Mouse (Mus musculus): ENCODE results near the gene Ttc7b.

Ttc7b gene

DNA sequence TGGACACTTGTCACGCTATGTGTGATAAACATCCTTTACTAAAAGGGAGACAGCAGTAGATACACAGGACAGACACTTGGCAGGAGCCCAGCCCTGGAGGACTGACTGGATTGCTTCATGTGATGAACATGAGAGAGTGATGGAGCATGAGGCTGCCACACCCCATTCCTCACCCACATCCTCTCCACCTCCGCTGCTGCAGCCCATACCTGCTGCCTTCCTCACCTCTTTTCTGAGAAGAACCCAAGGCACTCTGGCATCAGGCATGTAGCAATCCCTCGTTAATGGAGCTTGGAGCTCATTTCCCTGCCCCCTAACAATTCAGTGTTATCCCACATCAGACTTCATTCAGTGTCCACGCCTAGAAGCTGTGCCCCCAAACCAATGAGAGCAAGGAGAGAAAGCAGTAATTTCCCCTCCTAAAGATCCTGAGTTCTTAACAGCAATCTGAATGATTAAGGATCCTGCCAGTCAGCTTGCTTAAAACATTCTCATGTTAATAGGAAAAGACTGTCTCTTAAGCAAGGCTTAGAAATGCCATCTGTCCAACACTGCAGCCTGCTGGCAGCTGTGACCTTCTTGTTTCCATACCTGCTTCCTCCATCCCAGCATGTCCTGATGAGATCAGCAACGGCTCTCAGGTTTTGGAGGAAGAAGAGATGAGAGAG is 183.1 kb downstream of the Ttc7b start:
- no peak for DNase-seq (ENCODE audit: low read depth, low spot score)

DNA sequence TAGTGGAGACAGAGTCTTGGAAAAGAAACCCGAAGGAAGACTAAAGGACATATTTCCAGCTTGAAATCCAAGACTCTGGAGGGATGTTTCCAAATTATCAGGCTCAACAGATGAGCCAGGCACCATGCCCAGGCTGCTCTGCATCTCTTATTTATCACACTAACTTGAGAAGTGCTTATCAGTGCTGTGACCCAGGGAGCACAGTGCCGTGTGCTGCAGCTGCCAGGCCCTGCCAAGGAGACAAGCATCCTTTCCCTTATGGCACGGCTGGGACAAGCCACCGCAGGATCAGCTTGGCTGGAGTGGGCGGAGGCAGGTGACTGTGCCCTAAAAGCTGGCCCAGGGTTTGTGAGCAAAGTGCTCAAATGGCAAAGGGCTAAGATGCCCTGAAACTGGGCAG is 184.4 kb downstream of the Ttc7b start:
- no peak for DNase-seq (ENCODE audit: low read depth, low spot score)

GRCm38 (mm10) chr12:100331806-100332205 is 188.8 kb downstream of the Ttc7b start:
- no peak for DNase-seq (ENCODE audit: low read depth, low spot score)

DNA sequence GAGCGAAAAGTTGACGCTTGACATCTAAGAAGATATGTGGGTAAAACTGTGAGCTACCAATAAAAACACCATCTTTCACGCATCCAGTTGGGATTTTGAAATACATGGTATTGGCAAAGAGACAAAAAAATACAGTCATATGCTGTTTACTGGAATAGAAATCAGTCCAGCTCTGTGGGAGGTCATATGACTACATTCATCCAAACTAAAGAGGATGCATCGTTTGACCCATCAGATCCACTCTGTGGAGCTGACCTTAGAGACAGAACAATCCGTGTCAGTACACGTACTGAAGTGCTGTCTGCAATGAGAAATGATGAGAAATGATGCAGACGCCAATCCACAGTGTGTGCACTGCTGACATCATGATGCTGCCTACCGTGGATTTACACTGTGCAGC is 190.4 kb downstream of the Ttc7b start:
- no peak for DNase-seq (ENCODE audit: low read depth, low spot score)

DNA sequence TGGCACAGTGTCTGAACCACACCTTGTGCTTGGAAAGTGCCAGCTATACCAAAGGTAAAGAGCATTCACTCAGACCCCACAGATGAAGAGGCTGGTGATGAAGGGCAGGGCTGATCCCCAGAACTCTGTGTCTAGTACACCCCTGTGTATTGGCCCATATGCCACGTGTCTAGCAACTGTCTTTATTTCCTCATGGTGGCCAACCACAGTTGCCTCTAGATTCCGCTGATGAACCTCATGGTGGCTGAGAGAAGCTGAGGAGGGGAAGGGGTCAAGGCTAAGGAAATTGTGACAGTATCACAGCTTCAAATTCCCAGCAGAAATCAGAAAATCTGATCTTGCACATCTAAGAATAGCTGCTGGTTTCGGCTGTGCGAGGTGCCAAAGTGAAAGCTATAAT is 191.6 kb downstream of the Ttc7b start:
- DNase-seq (ENCODE audit: low read depth, low spot score): no peak

DNA sequence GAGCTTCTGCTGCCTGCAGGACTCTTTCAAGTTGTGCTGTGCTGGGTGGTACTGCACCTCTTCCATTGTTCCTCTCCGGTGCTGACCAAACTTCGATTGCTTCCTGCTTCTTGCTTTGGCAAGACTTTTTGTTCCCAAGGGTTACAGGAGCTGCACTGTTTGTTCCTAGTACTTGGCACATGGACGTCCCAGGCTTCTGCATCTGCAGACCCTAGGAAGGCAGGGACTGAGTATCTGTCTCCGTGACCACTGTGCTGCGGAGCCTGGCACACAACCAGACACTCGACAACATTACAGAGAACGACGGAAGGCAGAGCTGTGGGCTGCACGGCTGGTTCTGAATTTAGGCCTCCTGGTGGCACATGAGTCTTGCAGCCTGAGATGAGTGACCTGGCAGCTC is 192.1 kb downstream of the Ttc7b start:
- DNase-seq (ENCODE audit: low read depth, low spot score): no peak

GRCm38 (mm10) chr12:100326732-100327131 is 193.9 kb downstream of the Ttc7b start:
- DNase-seq (ENCODE audit: low read depth, low spot score): no peak

- no peak for DNase-seq (ENCODE audit: low read depth, low spot score)
These were observed 195.0 kb downstream of the Ttc7b start for GRCm38 (mm10) chr12:100325618-100326017.

- no peak for DNase-seq (ENCODE audit: low read depth, low spot score)
These were observed 195.4 kb downstream of the Ttc7b start for GRCm38 (mm10) chr12:100325212-100325611.

- DNase-seq (ENCODE audit: low read depth, low spot score): no peak
These were observed 197.0 kb downstream of the Ttc7b start for GRCm38 (mm10) chr12:100323641-100324040.

GRCm38 (mm10) chr12:100322225-100322624 is 198.4 kb downstream of the Ttc7b start:
- DNase-seq (ENCODE audit: low read depth, low spot score): no peak

DNA sequence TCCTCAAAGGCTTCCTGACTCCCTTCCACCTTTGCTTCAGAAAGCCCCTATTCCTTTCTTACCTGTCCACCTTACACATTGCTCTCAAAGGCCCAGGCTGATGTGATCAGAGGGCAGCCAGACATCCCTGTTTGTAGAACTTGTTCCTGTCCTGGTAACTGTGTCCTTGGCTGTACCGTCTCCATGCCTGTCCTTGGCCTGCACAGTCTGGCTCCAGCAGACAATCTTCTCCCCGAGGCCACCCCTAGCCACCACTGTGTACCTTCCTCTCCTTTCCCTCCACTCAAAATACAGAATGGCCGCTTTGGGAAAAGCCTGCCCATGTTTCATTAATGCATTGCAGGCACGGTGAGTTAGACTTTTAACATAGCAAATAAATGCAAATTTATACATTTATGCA is 199.1 kb downstream of the Ttc7b start:
- DNase-seq (ENCODE audit: low read depth, low spot score): no peak

- no peak for DNase-seq (ENCODE audit: low read depth, low spot score)
These were observed 200.9 kb downstream of the Ttc7b start for GRCm38 (mm10) chr12:100319746-100320145.

GRCm38 (mm10) chr12:100317936-100318335 is 202.7 kb downstream of the Ttc7b start:
- DNase-seq (ENCODE audit: low read depth, low spot score): no peak

- no peak for DNase-seq (ENCODE audit: low read depth, low spot score)
These were observed 204.5 kb downstream of the Ttc7b start for GRCm38 (mm10) chr12:100316094-100316493.

- no peak for DNase-seq (ENCODE audit: low read depth, low spot score)
These were observed 205.3 kb downstream of the Ttc7b start for GRCm38 (mm10) chr12:100315119-100315885.

DNA sequence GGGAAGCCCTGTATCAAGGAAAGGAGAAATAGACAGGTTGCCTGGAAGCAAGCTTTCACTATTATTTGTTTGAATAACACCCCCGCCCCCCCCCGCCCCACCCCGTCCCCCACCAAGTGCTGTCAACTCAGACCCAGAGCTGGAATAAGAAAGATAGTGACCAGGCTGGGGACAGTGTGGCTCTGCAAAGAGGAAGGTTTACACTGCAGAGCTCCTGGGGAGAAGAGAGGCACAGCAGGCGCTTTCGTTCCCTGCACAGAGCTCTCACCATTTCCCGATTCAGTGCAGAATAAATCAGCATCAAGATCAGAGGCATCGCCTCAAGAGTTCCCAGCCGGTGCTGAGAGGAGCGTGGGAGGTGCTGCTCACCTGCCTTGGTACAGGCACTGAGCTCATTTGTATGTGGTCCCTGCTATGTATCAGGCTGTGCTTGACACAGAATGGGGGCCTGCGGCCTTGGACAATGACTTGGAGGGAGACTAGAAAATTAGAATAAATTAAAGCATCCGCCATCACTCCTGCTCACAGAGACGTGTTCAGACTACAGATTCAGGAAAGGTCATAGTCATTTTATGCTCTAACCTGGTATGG is 206.7 kb downstream of the Ttc7b start:
- DNase-seq (ENCODE audit: low read depth, low spot score): no peak

DNA sequence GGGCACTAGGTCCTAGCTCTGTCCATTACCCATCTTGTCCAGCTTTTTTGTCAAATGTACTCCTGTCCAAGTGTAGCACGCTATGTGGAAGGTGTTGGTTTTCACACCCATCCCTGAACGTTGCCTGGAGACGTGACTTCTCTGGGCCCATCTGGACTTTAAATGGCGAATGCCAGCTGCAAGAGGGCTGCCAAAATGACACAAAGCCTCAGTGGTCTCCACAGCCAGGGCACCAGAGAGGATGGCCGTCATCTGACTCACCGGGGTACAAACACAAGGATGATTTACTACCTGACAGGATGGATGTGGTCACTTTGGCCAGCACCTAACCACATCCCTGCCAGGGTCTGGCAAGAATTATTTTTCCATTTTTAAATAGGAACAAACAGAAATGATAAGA is 207.4 kb downstream of the Ttc7b start:
- no peak for DNase-seq (ENCODE audit: low read depth, low spot score)

GRCm38 (mm10) chr12:100310471-100311392 is 209.9 kb downstream of the Ttc7b start:
- DNase-seq (ENCODE audit: low read depth, low spot score): no peak

DNA sequence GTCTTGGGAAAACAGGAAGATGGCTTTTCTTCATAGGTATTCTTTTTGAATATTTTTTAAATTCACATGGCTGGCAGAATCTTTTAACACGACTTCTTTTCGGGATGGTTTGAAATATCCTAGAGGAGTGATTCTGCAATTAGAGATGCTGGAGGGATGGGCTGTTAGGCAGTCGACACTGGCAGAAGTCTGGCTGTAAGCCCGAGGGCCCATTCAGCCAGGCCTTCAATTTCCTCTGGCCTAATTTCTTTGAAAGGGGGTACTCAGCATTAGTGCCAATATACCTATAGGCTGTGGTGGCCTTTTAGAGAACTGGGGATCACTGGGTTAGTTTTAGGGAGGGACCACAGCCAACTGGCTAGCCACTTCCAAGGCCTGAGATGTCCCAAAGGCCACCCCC is 211.4 kb downstream of the Ttc7b start:
- no peak for DNase-seq (ENCODE audit: low read depth, low spot score)

GRCm38 (mm10) chr12:100307501-100308260 is 212.9 kb downstream of the Ttc7b start:
- DNase-seq (ENCODE audit: low read depth, low spot score): no peak
